Mouse (Mus musculus): ENCODE results near the gene Akt2.
A peak's percentile ranks its signal among the peaks of the same experiment; 100 is the strongest.

DNA sequence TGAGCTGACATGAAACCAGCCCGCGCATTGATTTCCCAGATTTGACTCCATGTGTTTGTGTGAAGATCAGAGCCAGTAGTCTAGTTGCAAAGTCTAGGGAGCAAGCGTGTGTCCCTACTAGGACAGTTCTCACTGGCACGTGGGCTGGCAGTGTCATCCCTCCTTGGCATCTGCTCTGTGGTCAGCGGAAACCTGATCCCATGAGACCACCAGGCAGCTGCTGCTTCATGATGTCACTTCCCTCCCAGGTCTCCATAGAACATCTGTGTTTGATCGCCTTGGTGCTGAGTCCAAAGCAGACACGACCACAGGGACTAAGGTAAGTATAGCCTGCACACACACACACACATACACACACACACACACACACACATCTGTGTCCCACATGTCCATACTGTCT lies 12.9 kb upstream of the Akt2 start:
- TF ChIP-seq CTCF (IDR thresholded peaks at IDR 0.05) (no peak), POLR2A (IDR thresholded peaks at IDR 0.05; ENCODE audit: insufficient read depth, low read depth, low read length) (no peak), EP300 (IDR thresholded peaks at IDR 0.05; ENCODE audit: insufficient read depth, low read depth, low read length) (0 out of 2 replicates have a peak, but pooled peaks have one; percentile 34)

Measured in heart, adult 2 months (tissue).